Comparison of ENCODE assay signal across 15 mouse cellular contexts in the genomic region with DNA sequence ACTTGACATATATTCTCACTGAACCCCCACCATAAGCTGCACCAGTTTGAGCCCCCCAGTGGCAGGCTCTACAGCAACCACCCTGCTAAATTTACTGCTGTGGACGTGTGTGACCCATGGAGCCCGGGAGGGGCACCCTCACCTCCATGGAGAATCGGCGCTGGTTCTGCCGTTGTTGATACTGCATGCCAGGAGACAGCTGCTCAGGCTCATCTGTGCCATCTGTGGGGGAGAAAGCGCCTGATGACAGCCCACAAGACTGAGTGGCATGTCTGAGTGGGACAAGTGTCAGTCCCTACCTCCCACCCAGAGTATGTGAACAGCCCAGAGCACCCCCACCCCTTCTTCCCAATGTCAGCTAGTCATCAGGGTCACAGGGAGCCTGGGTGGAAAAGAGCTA. TPM values are rescaled to one million over a fixed set of nuclear protein-coding genes. Genes with fewer than 3 reads are reported as not detected.
A peak's percentile ranks its signal among the peaks of the same experiment; 100 is the strongest.
DNase-seq lines count a peak whose midpoint lies in the region; ATAC-seq and TF ChIP-seq lines count a peak whose summit lies in the region.
"Had no signal": no experiment of that assay in that cellular context is flagged by ENCODE, and none has a peak within 500 bp of the region (broad histone marks: within the 10 kb centered on the region; RNA-seq: fewer than 3 reads in every experiment).

No protein-coding gene starts in this region.

- peaks cover 10% of the 10 kb centered on the region; the same call in 1 of the 2 replicates for H3K4me1 ChIP-seq in midbrain, embryonic 16.5 days (ENCODE audit: control insufficient read depth, insufficient read depth, low read length)

- H3K79me3 ChIP-seq in C2C12 (ENCODE audit: low read depth), result peaks cover 28% of the 10 kb centered on the region

- H3K27ac ChIP-seq in layer of hippocampus, adult 2 months, result peak overlapping the region; percentile 3; the same call in 1 of the 2 replicates
- no peak overlapping the region for H3K27ac ChIP-seq in midbrain, embryonic 16.5 days (ENCODE audit: low read length)
- H3K27ac ChIP-seq: limb, embryonic 15.5 days; neural tube, embryonic 13.5 days had no signal

- no peaks in the 10 kb centered on the region for H3K9me3 ChIP-seq in midbrain, embryonic 16.5 days (replicated peaks; ENCODE audit: control insufficient read depth, low read length, poor library complexity, severe bottlenecking)
- H3K9me3 ChIP-seq: hindbrain, embryonic 10.5 days; limb, embryonic 15.5 days; midbrain, embryonic 12.5 days; neural tube, embryonic 13.5 days had no signal

- WGBS in midbrain, embryonic 16.5 days, result 84% methylated on average over 6 of the region's 6 CpGs

- no peak for TF ChIP-seq CTCF in C2C12 (IDR thresholded peaks at IDR 0.05; ENCODE audit: control insufficient read depth, insufficient read depth, insufficient read length)
- no peak for TF ChIP-seq CTCF in layer of hippocampus, adult 2 months (conservative IDR thresholded peaks at IDR 0.05)

- H3K4me2 ChIP-seq in midbrain, embryonic 16.5 days (ENCODE audit: low read length), result no peak overlapping the region
- H3K4me2 ChIP-seq: limb, embryonic 15.5 days; midbrain, embryonic 12.5 days; neural tube, embryonic 13.5 days had no signal

- no peak overlapping the region for H3K9ac ChIP-seq in midbrain, embryonic 16.5 days (ENCODE audit: low read depth, low read length)
- H3K9ac ChIP-seq: limb, embryonic 15.5 days; midbrain, embryonic 12.5 days had no signal

- H3ac ChIP-seq in C2C12 (ENCODE audit: control insufficient read depth, insufficient read length, low read depth), result no peak overlapping the region

- peaks cover 82% of the 10 kb centered on the region for H3K36me3 ChIP-seq in C2C12 (ENCODE audit: control insufficient read depth, insufficient read depth)
- no peaks in the 10 kb centered on the region for H3K36me3 ChIP-seq in midbrain, embryonic 16.5 days (ENCODE audit: control insufficient read depth, insufficient read depth, low read length)
- H3K36me3 ChIP-seq: hindbrain, embryonic 10.5 days; limb, embryonic 15.5 days; midbrain, embryonic 12.5 days; neural tube, embryonic 13.5 days had no signal

- no peak for ATAC-seq in midbrain, embryonic 16.5 days

- H3K27me3 ChIP-seq in C2C12 (ENCODE audit: control insufficient read depth, insufficient read depth, insufficient read length), result no peaks in the 10 kb centered on the region
- H3K27me3 ChIP-seq in midbrain, embryonic 16.5 days (ENCODE audit: control insufficient read depth, insufficient read depth, low read depth, low read length), result no peaks in the 10 kb centered on the region
- H3K27me3 ChIP-seq: limb, embryonic 15.5 days; neural tube, embryonic 13.5 days had no signal

- peak; percentile 54 for DNase-seq in layer of hippocampus, adult 11-12 months (ENCODE audit: low spot score)
- no peak for DNase-seq in layer of hippocampus, adult 9-10 months (ENCODE audit: low spot score)
- peak; percentile 73 for DNase-seq in brain, adult 2 months (ENCODE audit: low read depth, low spot score)
- peak; percentile 42 to 62 for DNase-seq in layer of hippocampus, adult 2 months (ENCODE audit: low spot score in 2 of 2)
- DNase-seq in heart, adult 11 months, result no peak
- DNase-seq in testis, postnatal 10 days (ENCODE audit: low spot score), result no peak

- no peak overlapping the region for H3K4me3 ChIP-seq in C2C12 (ENCODE audit: insufficient read depth, poor library complexity, severe bottlenecking)
- no peak overlapping the region for H3K4me3 ChIP-seq in layer of hippocampus, adult 2 months
- no peak overlapping the region for H3K4me3 ChIP-seq in midbrain, embryonic 16.5 days (ENCODE audit: low read depth, low read length)
- H3K4me3 ChIP-seq: hindbrain, embryonic 10.5 days; left cerebral cortex, adult 2 months; limb, embryonic 15.5 days; midbrain, embryonic 12.5 days; neural tube, embryonic 13.5 days had no signal

- H3K79me2 ChIP-seq in C2C12 (ENCODE audit: control insufficient read depth, insufficient read depth), result peaks cover 49% of the 10 kb centered on the region

TF ChIP-seq in C2C12, 6 proteins besides CTCF, POLR2A, EP300 and RAD21:
- peak; percentile 98 for TF ChIP-seq MYOD1 (IDR thresholded peaks at IDR 0.05; ENCODE audit: control insufficient read depth, insufficient read length, low read depth)
- no peak for TF ChIP-seq MAX (IDR thresholded peaks at IDR 0.05)

RNA-seq across cellular contexts. Expression of a gene that starts 17.6 kb away (rescaled TPM):
- 40.2 TPM for polyA plus RNA-seq in C2C12 (2012; fragmentation: generic; extraction: Trizol)
- total RNA-seq in layer of hippocampus, adult 2 months (2021), result 10 to 100 TPM; 21.7 to 23.7 TPM
- polyA plus RNA-seq in midbrain, embryonic 16.5 days (2015; fragmentation: Nextera tagmentation; extraction: Ambion mirVana), result 1.7 and 2.4 TPM in 2 replicates
- polyA plus RNA-seq: activated CD4-positive, CD25-positive, alpha-beta regulatory T cell, adult 4 months; CD4-positive, CD25-positive, alpha-beta regulatory T cell, adult 4 months had no signal

RNA-seq across cellular contexts. Expression of a gene that starts 54.0 kb away (rescaled TPM):
- polyA plus RNA-seq in C2C12 (2012; fragmentation: generic; extraction: Trizol), result 7.8 TPM
- 10 to 100 TPM; 73.9 to 77.9 TPM for total RNA-seq in layer of hippocampus, adult 2 months (2021)
- polyA plus RNA-seq in midbrain, embryonic 16.5 days (2015; fragmentation: Nextera tagmentation; extraction: Ambion mirVana), result 7.7 and 10.4 TPM in 2 replicates

Comparison
In these comparisons a context has a peak if more than half of its experiments do, and no peak if none do; other contexts are left out.
1. DNase-seq: peak in layer of hippocampus, adult 11-12 months (single experiment), brain, adult 2 months (single experiment) and layer of hippocampus, adult 2 months (2 of 2); none in layer of hippocampus, adult 9-10 months (single experiment), heart, adult 11 months (single experiment) and testis, postnatal 10 days (single experiment).
2. RNA of a gene that starts 17.6 kb away (polyA plus RNA-seq): 40.2 TPM in C2C12 (single experiment); 1.7 to 2.4 TPM in midbrain, embryonic 16.5 days; every median in the first group is over 10 times any median in the second.